Mouse (Mus musculus) hindbrain, postnatal 0 days (tissue): ENCODE results near the gene Vat1. TPM values are rescaled to one million over a fixed set of nuclear protein-coding genes. Genes with fewer than 3 reads are reported as not detected.
"Not testable (repeated sequence)": the region's sequence is repeated elsewhere in the genome, so short reads cannot be mapped to it uniquely, and the experiment has no call there.

Experiments
- ATAC-seq: fragments of 200-750 bp; cut with Nextera tagmentation; 2 replicates; pipeline ENCODE4 v1.8.0; 2017; ENCODE audit warnings: mild to moderate bottlenecking, moderate TSS enrichment, moderate library complexity
- DNase-seq: peaks from one replicate; pipeline ENCODE4 v3.0.0-alpha.2; 2015; ENCODE audit warnings: low spot score
- H3K27ac ChIP-seq: fragments of 300-500 bp; sonication (generic); 2 replicates; pipeline ENCODE4 v1.5.1; 2014; ENCODE audit warnings: mild to moderate bottlenecking
- H3K27me3 ChIP-seq: fragments of 300-500 bp; sonication (generic); 2 replicates; pipeline ENCODE4 v1.6.1; 2014; ENCODE audit warnings: low read length, mixed read lengths; ENCODE audit not compliant: insufficient read depth
- H3K36me3 ChIP-seq: fragments of 300-500 bp; sonication (generic); 2 replicates; pipeline ENCODE4 v1.6.1; 2014; ENCODE audit warnings: low read length, mixed read lengths; ENCODE audit not compliant: insufficient read depth
- H3K4me1 ChIP-seq: fragments of 300-500 bp; sonication (generic); 2 replicates; pipeline ENCODE4 v1.6.1; 2014; ENCODE audit warnings: antibody characterized with exemption, low read length, mixed read lengths; ENCODE audit not compliant: insufficient read depth
- H3K4me2 ChIP-seq: fragments of 300-500 bp; sonication (generic); 2 replicates; pipeline ENCODE4 v1.6.1; 2014; ENCODE audit warnings: low read depth, mild to moderate bottlenecking, low read length, moderate library complexity, mixed read lengths
- H3K4me3 ChIP-seq: fragments of 300-500 bp; sonication (generic); 2 replicates; pipeline ENCODE4 v1.5.1; 2014; ENCODE audit warnings: low read length
- H3K9ac ChIP-seq: fragments of 300-500 bp; sonication (generic); replicated peaks from 2 replicates; pipeline ENCODE4 v1.6.1; 2014; ENCODE audit warnings: mild to moderate bottlenecking, low read length, moderate library complexity, mixed read lengths
- H3K9me3 ChIP-seq: fragments of 300-500 bp; sonication (generic); 2 replicates; pipeline ENCODE4 v1.6.1; 2016; ENCODE audit warnings: low read length, mixed read lengths
- CTCF ChIP-seq: IDR thresholded peaks from 2 replicates; pipeline ENCODE4 v1.5.1; 2016; ENCODE audit warnings: antibody characterized with exemption, control low read depth, low read depth
- WGBS: fragments of 180-500 bp; shearing (Covaris S2); extraction: QIAGEN DNeasy Blood & Tissue Kit; methylation state at CpG from one replicate; pipeline ENCODE4 v1.1.7; 2014; 5-methylcytosine and 5-hydroxymethylcytosine counted together
- polyA plus RNA-seq: library from polyadenylated mRNA; unstranded; fragments of >200 nt; fragmentation: Nextera tagmentation; extraction: Ambion mirVana; gene quantifications from 2 replicates; pipeline ENCODE4 v1.2.1, GENCODE M21; 2015
- total RNA-seq: library from RNA; depleted of rRNA; stranded (reverse); fragments of >200 nt; gene quantifications from 2 replicates; pipeline ENCODE4 v1.2.3, GENCODE M21; 2014

Vat1 gene
- total and polyA plus RNA-seq, 2 experiments from 2014 or later: 114 to 290 TPM

DNA sequence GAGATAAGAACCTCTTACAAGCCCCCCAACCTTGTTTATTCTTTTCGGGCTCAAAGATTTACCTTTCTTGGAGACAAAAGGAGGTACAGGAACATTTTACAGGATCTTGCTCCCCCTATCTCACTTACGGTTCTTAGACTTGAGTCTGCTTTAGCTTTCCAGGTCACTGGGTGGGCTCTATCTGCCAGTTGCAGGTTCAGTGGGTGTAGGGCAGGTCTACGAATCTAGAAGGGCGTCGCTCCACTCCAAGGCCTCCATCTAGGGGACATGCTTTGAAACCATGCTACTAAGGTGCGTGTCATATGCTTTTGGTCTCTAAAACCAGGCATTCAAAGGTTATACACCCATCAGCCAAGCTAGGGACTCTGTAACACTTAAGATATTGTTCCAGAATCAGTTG is 18.2 kb upstream of the Vat1 start:
- no peak for ATAC-seq
- Histone ChIP-seq H3K4me1 (peaks cover 2% of the 10 kb centered on the region; the same call in 1 of the 2 replicates), H3K9me3 (no peaks in the 10 kb centered on the region), H3K4me3 (no peak overlapping the region), H3K9ac (no peak overlapping the region), H3K27ac (no peak overlapping the region), H3K4me2 (no peak overlapping the region), H3K27me3 (no peaks in the 10 kb centered on the region), H3K36me3 (no peaks in the 10 kb centered on the region)
- 72% methylated on average over 6 of the region's 6 CpGs for WGBS
- no peak for TF ChIP-seq CTCF
- DNase-seq: no peak

DNA sequence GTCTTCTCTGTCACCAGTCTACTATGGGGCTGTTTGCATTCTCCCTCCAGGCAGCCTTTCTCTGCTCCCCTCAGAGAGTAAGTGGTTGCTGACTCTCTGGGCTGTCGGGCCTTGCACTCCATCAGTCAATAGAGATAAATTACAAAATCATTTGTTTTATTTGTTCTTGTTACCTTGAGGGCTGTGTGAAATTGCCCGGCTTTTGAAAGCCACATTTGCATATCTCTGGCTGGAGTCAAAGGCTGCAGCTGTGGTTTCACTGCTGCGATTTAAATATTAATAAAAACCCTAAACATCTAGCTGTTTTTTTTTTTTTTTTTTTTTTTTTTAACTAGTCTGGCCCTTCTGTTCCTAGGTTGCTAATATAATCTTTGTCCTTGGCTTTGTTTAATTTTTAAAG is 17.8 kb upstream of the Vat1 start:
- no peak overlapping the region for H3K9ac ChIP-seq
- no peak for TF ChIP-seq CTCF
- 18% methylated on average over 3 of the region's 3 CpGs for WGBS
- H3K27ac ChIP-seq: no peak overlapping the region
- peaks cover 6% of the 10 kb centered on the region; the same call in 1 of the 2 replicates for H3K4me1 ChIP-seq
- H3K4me2 ChIP-seq: no peak overlapping the region
- no peak overlapping the region for H3K4me3 ChIP-seq
- no peaks in the 10 kb centered on the region for H3K9me3 ChIP-seq
- no peaks in the 10 kb centered on the region for H3K36me3 ChIP-seq
- ATAC-seq: no peak
- DNase-seq: no peak
- no peaks in the 10 kb centered on the region for H3K27me3 ChIP-seq

DNA sequence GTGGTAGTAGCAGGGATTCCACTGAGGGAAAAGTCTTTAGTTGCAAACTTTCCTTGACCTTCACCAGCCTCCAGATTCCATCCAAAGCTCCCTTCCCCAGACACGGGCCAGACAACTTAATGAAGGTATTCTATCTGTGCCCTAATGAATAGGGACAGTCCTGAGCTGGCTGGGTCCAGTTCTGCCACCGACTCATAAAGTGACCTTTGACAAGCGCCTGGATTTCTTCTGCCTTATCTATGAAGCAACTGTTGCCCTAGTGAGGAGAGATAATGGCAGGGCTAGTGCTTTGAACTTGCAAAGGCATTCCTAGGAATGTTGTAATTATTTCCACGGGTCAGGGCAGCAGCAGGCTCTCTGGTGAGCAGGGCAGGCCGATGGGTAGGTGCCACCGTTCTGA is 14.9 kb upstream of the Vat1 start:
- no peak overlapping the region for H3K9ac ChIP-seq
- TF ChIP-seq CTCF: no peak
- H3K4me1 ChIP-seq: peaks cover 12% of the 10 kb centered on the region
- no peak for DNase-seq
- 62% methylated on average over 6 of the region's 6 CpGs for WGBS
- H3K4me2 ChIP-seq: no peak overlapping the region
- no peaks in the 10 kb centered on the region for H3K9me3 ChIP-seq
- H3K4me3 ChIP-seq: no peak overlapping the region
- H3K27me3 ChIP-seq: no peaks in the 10 kb centered on the region
- H3K36me3 ChIP-seq: no peaks in the 10 kb centered on the region
- H3K27ac ChIP-seq: no peak overlapping the region
- no peak for ATAC-seq

DNA sequence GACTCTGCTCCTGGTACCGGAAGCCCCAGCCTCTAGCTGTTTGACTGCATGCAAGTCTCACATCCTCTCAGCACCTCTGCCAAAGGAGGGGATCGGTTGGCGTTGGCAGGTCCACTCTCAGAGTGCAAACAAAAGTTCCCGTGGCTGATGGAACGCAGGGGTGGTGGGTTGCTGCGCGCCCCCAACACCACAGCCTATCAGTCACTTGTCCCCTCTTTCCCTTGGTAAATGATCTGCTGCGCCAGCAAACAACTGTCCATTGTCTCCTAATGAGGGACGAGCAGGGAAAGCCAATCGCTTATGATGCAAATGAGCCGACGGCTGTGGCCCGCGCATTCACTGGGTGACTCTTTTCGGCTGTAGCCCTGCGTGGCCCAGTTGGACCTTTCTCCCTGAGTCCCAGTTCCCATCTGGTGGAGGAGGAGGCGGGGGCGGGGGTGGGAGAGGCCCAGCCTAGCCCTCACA is 13.2 kb upstream of the Vat1 start:
- H3K9ac ChIP-seq: peak overlapping the region; percentile 30; the same call in 1 of the 2 replicates
- DNase-seq (peak; percentile 66), ATAC-seq (peak; percentile 38)

DNA sequence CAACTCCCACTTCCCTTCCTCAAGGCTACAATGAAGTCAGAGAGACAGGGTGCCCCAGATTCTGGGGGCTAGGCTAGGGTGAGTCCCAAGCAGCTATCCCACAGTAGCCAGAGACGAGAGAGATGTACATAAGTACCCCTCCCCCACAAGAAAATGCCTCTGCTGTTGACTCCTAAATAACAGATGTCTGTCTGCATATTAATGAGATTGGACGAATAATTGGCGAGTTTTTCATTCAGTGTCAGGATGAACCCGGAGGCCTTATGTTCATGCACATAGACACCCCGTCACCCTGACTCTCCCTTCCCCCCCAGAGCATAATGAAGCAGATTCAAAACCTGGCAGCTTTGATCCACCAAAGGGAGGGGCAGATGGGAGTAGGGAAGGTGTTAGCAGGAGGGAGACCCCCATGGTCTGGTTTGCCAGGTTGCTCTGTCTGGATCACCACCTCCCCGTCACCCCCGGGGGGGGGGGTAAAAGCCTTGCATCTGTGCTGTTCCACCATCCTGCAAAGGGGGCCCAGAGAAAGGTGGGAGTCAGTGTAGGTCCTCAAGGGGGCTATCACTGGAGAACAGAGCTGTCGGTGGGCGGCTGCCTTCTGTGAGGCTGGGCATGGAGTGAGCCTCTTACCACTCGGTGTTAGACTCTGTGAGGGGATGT is 11.7 kb upstream of the Vat1 start:
- no peaks in the 10 kb centered on the region for H3K36me3 ChIP-seq
- H3K27ac ChIP-seq: peak overlapping the region; percentile 86
- peaks cover 12% of the 10 kb centered on the region for H3K4me1 ChIP-seq
- WGBS: 13% methylated on average over 10 of the region's 10 CpGs
- ATAC-seq (peak; percentile 82), DNase-seq (peak; percentile 84)
- H3K4me3 ChIP-seq: no peak overlapping the region
- H3K27me3 ChIP-seq: no peaks in the 10 kb centered on the region
- no peak overlapping the region for H3K9ac ChIP-seq
- H3K9me3 ChIP-seq: no peaks in the 10 kb centered on the region
- TF ChIP-seq CTCF: peak; percentile 1; the same call in 1 of the 2 replicates
- peak overlapping the region; percentile 18; the same call in 1 of the 2 replicates for H3K4me2 ChIP-seq

More for the DNA sequence above, 13.2 kb upstream of the Vat1 start:
- H3K36me3 ChIP-seq: no peaks in the 10 kb centered on the region
- H3K4me1 ChIP-seq: peaks cover 12% of the 10 kb centered on the region
- TF ChIP-seq CTCF: no peak
- peak overlapping the region; percentile 46 for H3K4me2 ChIP-seq
- WGBS: 6% methylated on average over 18 of the region's 18 CpGs
- H3K27me3 ChIP-seq: no peaks in the 10 kb centered on the region
- peak overlapping the region; percentile 86 for H3K27ac ChIP-seq
- H3K4me3 ChIP-seq: peak overlapping the region; percentile 7; the same call in 1 of the 2 replicates
- no peaks in the 10 kb centered on the region for H3K9me3 ChIP-seq

DNA sequence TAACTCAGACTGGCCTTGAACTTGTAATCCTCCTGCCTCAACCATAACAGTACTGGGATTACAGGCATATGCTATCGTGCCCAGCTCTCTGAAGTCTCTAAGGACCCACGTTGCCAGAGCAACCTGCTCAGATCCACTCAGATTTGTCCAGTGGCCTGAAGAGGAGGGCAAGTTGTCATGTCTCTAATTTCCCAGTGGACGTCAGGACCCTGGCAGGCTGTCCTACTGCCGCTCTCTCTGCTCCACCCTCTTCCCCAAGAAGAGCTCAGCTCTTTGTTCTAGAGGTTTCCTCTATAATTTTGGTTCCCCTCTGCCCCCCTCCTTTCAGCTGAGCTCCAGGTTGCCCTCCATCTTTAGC is 11.1 kb upstream of the Vat1 start:
- Histone ChIP-seq H3K4me1 (peaks cover 12% of the 10 kb centered on the region), H3K4me2 (peak overlapping the region; percentile 18; the same call in 1 of the 2 replicates), H3K9ac (no peak overlapping the region), H3K9me3 (no peaks in the 10 kb centered on the region), H3K27ac (peak overlapping the region; percentile 86), H3K36me3 (no peaks in the 10 kb centered on the region), H3K4me3 (no peak overlapping the region), H3K27me3 (no peaks in the 10 kb centered on the region)
- peak; percentile 88 for ATAC-seq
- WGBS: 8% methylated on average over 4 of the region's 4 CpGs
- TF ChIP-seq CTCF: no peak
- DNase-seq: peak; percentile 87

DNA sequence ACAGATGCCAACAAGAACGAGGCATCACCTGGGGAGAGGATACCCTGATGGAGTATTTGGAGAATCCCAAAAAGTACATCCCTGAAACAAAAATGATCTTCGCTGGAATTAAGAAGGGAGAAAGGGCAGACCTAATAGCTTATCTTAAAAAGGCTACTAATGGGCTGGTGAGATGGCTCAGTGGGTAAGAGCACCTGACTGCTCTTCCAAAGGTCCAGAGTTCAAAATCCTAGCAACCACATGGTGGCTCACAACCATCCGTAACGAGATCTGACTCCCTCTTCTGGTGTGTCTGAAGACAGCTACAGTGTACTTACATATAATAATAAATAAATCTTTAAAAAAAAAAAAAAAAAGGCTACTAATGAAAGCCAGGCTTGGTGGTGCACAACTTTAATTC is 10.3 kb upstream of the Vat1 start:
- not testable (repeated sequence) for H3K9ac ChIP-seq, ATAC-seq
- 82% methylated on average over 4 of the region's 4 CpGs for WGBS

More for the DNA sequence above, 10.3 kb upstream of the Vat1 start:
- H3K4me1 ChIP-seq: peaks cover 12% of the 10 kb centered on the region
- not testable (repeated sequence) for H3K4me2 ChIP-seq, H3K4me3 ChIP-seq, DNase-seq, H3K9me3 ChIP-seq, H3K27ac ChIP-seq, H3K27me3 ChIP-seq, H3K36me3 ChIP-seq
